Mouse (Mus musculus) liver, postnatal 0 days (tissue): ENCODE results near the gene Mcm10. TPM values are rescaled to one million over a fixed set of nuclear protein-coding genes. Genes with fewer than 3 reads are reported as not detected.

Experiments used
- ATAC-seq: fragments of 200-750 bp; cut with Nextera tagmentation; 2 replicates; pipeline ENCODE4 v1.8.0; 2017; ENCODE audit warnings: mild to moderate bottlenecking, moderate library complexity
- DNase-seq: peaks from one replicate; pipeline ENCODE4 v3.0.0-alpha.2; 2016
- H3K27ac ChIP-seq: fragments of 300-500 bp; sonication (generic); 2 replicates; pipeline ENCODE4 v1.5.1; 2014; ENCODE audit warnings: antibody characterized with exemption, moderate library complexity, mild to moderate bottlenecking, low read depth
- H3K27me3 ChIP-seq: fragments of 300-500 bp; sonication (generic); 2 replicates; pipeline ENCODE4 v1.6.1; 2014; ENCODE audit warnings: low read length, control low read depth, mixed read lengths; ENCODE audit not compliant: insufficient read depth
- H3K36me3 ChIP-seq: fragments of 300-500 bp; sonication (generic); replicated peaks from 2 replicates; pipeline ENCODE4 v1.6.1; 2014; ENCODE audit warnings: mild to moderate bottlenecking, control low read depth, low read length, moderate library complexity, mixed read lengths; ENCODE audit not compliant: insufficient read depth
- H3K4me1 ChIP-seq: fragments of 300-500 bp; sonication (generic); 2 replicates; pipeline ENCODE4 v1.6.1; 2014; ENCODE audit warnings: antibody characterized with exemption, mild to moderate bottlenecking, control low read depth; ENCODE audit not compliant: insufficient read depth
- H3K4me2 ChIP-seq: fragments of 300-500 bp; sonication (generic); 2 replicates; pipeline ENCODE4 v1.6.1; 2014; ENCODE audit warnings: low read depth, mild to moderate bottlenecking, low read length, moderate library complexity, mixed read lengths
- H3K4me3 ChIP-seq: fragments of 300-500 bp; sonication (generic); 2 replicates; pipeline ENCODE4 v1.5.1; 2014; ENCODE audit warnings: low read depth, low read length
- H3K9ac ChIP-seq: fragments of 300-500 bp; sonication (generic); replicated peaks from 2 replicates; pipeline ENCODE4 v1.6.1; 2014; ENCODE audit warnings: mild to moderate bottlenecking, moderate library complexity
- H3K9me3 ChIP-seq: fragments of 300-500 bp; sonication (generic); 2 replicates; pipeline ENCODE4 v1.6.1; 2016; ENCODE audit warnings: mild to moderate bottlenecking, control low read depth, low read length, mixed read lengths
- CTCF ChIP-seq: sonication (generic); IDR thresholded peaks from 2 replicates; pipeline ENCODE4 v1.5.1; 2016; ENCODE audit warnings: antibody characterized with exemption, low read depth
- EP300 ChIP-seq: IDR thresholded peaks from 2 replicates; pipeline ENCODE4 v1.6.1; 2016; ENCODE audit warnings: antibody characterized with exemption, low read depth, mild to moderate bottlenecking
- WGBS: fragments of 180-500 bp; shearing (Covaris S2); extraction: QIAGEN DNeasy Blood & Tissue Kit; methylation state at CpG from one replicate; pipeline ENCODE4 v1.1.7; 2014; ENCODE audit not compliant: insufficient replicate concordance; 5-methylcytosine and 5-hydroxymethylcytosine counted together
- polyA plus RNA-seq: library from polyadenylated mRNA; unstranded; fragments of >200 nt; fragmentation: Nextera tagmentation; extraction: Ambion mirVana; gene quantifications from 2 replicates; pipeline ENCODE4 v1.2.1, GENCODE M21; 2015

Mcm10 gene
- polyA plus RNA-seq, 1 experiment from 2014 or later = 12.2 TPM

DNA sequence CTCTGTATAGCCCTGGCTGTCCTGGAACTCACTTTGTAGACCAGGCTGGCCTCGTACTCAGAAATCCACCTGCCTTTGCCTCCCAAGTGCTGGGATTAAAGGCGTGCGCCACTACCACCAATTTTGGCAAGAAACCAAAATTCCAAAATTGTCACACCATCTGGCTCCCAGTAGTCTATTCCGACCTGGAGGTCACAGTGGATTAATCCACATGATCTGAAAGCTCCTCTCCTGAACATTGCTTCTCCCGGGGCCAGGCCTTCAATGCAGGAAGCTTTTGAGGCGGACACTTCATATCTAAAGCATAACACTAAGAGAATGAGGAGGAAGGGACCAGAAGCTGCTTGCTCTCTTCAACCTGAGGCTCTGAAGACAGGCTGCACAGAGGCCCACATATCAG, 2.9 kb upstream of the Mcm10 start:
- no peak overlapping the region for H3K4me3 ChIP-seq
- peaks cover 6% of the 10 kb centered on the region; the same call in 1 of the 2 replicates for H3K4me1 ChIP-seq
- WGBS = 89% methylated on average over 6 of the region's 6 CpGs
- no peak overlapping the region for H3K9ac ChIP-seq
- no peak for DNase-seq
- peaks cover 12% of the 10 kb centered on the region for H3K36me3 ChIP-seq
- no peak overlapping the region for H3K4me2 ChIP-seq
- no peak for ATAC-seq
- TF ChIP-seq EP300 (no peak), CTCF (no peak)
- H3K9me3 ChIP-seq = no peaks in the 10 kb centered on the region
- H3K27me3 ChIP-seq = no peaks in the 10 kb centered on the region
- no peak overlapping the region for H3K27ac ChIP-seq

DNA sequence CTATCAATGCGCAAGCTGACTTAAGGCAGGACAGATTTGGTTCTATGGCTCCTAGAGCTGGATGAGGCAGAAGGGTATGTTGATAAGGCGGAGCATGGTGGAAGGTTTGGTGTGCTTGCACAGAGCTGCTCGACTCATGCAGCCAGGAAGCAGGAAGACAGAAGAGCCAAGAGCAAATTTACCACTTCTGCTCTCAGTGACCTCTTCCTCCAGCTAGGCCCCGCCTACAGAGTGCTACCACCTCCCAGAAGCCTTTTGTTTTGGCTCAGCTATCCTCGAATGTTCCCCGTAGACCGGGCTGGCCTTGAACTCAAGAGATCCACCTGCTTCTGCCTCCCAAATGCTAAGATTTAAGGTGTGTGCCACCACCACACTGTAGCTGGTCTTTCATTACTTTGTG, 2.0 kb upstream of the Mcm10 start:
- Histone ChIP-seq H3K9ac (no peak overlapping the region), H3K4me1 (peaks cover 6% of the 10 kb centered on the region; the same call in 1 of the 2 replicates), H3K27me3 (no peaks in the 10 kb centered on the region), H3K9me3 (no peaks in the 10 kb centered on the region), H3K27ac (peak overlapping the region; percentile 23; the same call in 1 of the 2 replicates), H3K4me2 (no peak overlapping the region), H3K36me3 (peaks cover 8% of the 10 kb centered on the region; the same call in 1 of the 2 replicates), H3K4me3 (no peak overlapping the region)
- no peak for DNase-seq
- no peak for TF ChIP-seq CTCF
- no peak for TF ChIP-seq EP300
- WGBS = 66% methylated on average over 7 of the region's 7 CpGs
- no peak for ATAC-seq

DNA sequence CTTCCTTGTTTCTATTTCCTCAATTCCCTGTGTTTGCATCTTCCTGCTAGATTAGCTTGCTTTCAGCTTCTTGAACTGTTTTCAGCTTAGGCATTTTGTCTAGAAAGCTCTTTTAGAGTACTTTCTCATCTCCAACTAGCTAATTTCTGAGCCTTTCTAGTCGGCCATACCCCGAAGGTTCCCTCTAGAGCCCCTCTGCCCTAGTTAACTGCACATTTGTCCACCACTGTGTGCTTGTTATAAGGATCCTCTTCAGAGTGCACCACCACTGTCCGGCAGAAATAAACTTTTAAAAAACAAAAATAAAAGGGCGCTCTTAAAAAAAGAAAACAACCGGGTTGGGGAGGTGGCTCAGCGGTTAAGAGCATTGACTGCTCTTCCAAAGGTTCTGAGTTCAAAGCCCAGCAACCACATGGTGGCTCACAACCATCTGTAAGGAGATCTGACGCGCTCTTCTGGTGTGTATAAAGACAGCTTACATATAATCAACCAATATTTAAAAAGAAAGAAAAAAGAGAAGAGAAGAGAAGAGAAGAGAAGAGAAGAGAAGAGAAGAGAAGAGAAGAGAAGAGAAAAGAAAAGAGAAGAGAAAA, 597 bp downstream of the Mcm10 start:
- Histone ChIP-seq H3K27me3 (no peaks in the 10 kb centered on the region), H3K36me3 (peaks cover 19% of the 10 kb centered on the region), H3K4me2 (peak overlapping the region; percentile 80), H3K4me1 (peaks cover 6% of the 10 kb centered on the region; the same call in 1 of the 2 replicates), H3K27ac (peak overlapping the region; percentile 57), H3K9me3 (no peaks in the 10 kb centered on the region), H3K9ac (peak overlapping the region; percentile 82), H3K4me3 (peak overlapping the region; percentile 92)
- TF ChIP-seq EP300 (no peak), CTCF (no peak)
- DNase-seq = no peak
- WGBS = 6% methylated on average over 8 of the region's 8 CpGs
- peak; percentile 31; the same call in 1 of the 2 replicates for ATAC-seq

DNA sequence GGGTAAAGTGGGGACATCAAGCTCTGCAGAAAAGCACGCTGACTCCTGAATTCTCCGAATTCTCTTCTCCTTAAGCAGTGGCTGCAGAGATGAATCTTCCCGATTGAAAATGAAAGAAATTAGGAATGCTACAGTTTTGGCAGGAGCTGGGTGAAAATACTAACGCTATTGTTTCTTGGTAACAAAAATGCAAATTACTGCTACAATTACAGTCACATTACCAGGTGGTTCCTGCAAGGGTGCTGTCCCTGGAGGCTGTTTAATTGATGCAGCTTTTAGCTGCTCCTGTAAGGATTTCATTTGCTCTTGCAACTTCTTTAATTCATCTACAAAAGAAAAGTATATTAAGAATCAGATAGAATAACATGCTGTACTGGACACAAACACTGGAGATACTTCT, 5.5 kb downstream of the Mcm10 start:
- Histone ChIP-seq H3K36me3 (peaks cover 49% of the 10 kb centered on the region), H3K27me3 (no peaks in the 10 kb centered on the region), H3K9ac (no peak overlapping the region), H3K4me3 (no peak overlapping the region), H3K9me3 (no peaks in the 10 kb centered on the region), H3K27ac (no peak overlapping the region), H3K4me1 (peaks cover 5% of the 10 kb centered on the region; the same call in 1 of the 2 replicates), H3K4me2 (no peak overlapping the region)
- ATAC-seq (no peak), DNase-seq (no peak)
- 93% methylated on average over 4 of the region's 4 CpGs for WGBS
- TF ChIP-seq EP300 = no peak
- TF ChIP-seq CTCF = no peak

DNA sequence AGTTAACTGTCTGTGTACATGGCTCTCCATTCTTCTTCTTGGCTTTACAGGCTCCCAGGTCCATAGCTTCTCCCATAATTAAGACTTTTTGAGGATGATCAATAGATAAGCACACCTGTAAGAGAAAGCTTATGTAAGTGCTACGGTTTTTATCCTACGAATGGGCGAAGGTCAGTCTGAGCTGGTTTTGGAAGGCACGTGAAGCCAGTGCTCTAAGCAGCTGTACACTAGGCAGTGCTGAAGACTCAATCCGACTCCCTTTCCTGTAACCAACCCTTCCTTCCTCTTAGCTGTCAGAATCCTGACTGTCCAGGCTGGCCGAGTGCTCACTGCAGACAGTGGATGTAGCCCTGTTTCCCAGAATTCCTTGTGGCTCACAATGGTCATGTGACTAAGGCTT, 11.3 kb downstream of the Mcm10 start:
- Histone ChIP-seq H3K4me3 (no peak overlapping the region), H3K36me3 (peaks cover 56% of the 10 kb centered on the region), H3K9me3 (no peaks in the 10 kb centered on the region), H3K27ac (no peak overlapping the region), H3K9ac (no peak overlapping the region), H3K4me2 (no peak overlapping the region), H3K4me1 (peaks cover 6% of the 10 kb centered on the region; the same call in 1 of the 2 replicates), H3K27me3 (no peaks in the 10 kb centered on the region)
- ATAC-seq (no peak), DNase-seq (no peak)
- TF ChIP-seq CTCF = no peak
- TF ChIP-seq EP300 = no peak
- 88% methylated on average over 6 of the region's 6 CpGs for WGBS

DNA sequence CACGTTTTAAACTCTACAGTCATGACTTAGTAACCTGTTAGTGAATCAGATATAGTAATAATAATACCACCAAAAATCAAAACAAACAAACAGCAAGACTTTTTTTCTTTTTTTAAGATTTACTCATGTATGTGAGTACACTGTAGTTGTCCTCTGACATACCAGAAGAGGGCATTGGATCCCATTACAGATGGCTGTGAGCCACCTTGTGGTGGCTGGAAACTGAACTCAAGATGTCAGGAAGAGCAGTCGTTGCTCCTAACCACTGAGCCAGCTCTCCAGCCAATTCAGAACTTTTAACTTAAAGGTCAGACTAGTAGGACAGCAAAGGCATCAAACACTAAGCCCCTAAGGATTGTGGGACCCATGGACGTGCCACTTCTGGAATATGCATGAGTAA, 13.7 kb downstream of the Mcm10 start:
- Histone ChIP-seq H3K4me2 (no peak overlapping the region), H3K9ac (no peak overlapping the region), H3K4me1 (peaks cover 6% of the 10 kb centered on the region; the same call in 1 of the 2 replicates), H3K9me3 (no peaks in the 10 kb centered on the region), H3K36me3 (peaks cover 52% of the 10 kb centered on the region), H3K27me3 (no peaks in the 10 kb centered on the region), H3K4me3 (no peak overlapping the region), H3K27ac (no peak overlapping the region)
- ATAC-seq (no peak), DNase-seq (no peak)
- TF ChIP-seq CTCF = peak; percentile 61
- no peak for TF ChIP-seq EP300
- 67% methylated on average over 3 of the region's 3 CpGs for WGBS
